Mouse (Mus musculus): ENCODE results near the gene Slit3.

Gene Slit3

DNA sequence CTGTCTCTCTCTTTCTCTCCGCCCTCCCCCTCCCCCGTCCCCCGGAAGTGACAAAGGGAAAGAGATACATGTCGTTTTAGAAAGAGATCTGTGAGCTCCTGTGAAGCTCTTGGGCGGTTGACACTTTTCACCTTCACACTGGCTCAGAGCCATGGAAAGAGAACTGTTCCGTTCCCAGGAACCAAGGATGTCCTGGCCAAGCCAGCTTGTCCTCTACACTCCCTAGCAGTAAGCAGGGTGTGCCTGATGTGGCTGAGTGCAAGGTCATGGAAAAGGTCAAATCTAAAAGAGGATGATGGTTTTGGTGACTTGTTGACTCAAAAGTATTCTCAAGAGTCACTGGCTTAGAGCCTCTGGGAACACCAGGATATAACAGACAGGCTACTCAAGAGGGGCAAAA, 219.7 kb downstream of the Slit3 start:
- no peaks in the 10 kb centered on the region; the same call in 1 of the 2 replicates for H3K4me1 ChIP-seq (replicated peaks; ENCODE audit: low read depth, low read length)
- H3K9me3 ChIP-seq (ENCODE audit: low read length): no peaks in the 10 kb centered on the region
- TF ChIP-seq POU5F1 (IDR thresholded peaks at IDR 0.05; ENCODE audit: borderline replicate concordance, low read length) (no peak), NANOG (IDR thresholded peaks at IDR 0.05; ENCODE audit: borderline replicate concordance, low read length) (no peak), CTCF (conservative IDR thresholded peaks at IDR 0.05; ENCODE audit: low read length) (no peak)
- no peak overlapping the region for H3K4me3 ChIP-seq (replicated peaks; ENCODE audit: low read length)
- no peaks in the 10 kb centered on the region for H3K36me3 ChIP-seq (ENCODE audit: insufficient read depth, low read length)
- H3K27me3 ChIP-seq (ENCODE audit: insufficient read depth, low read length): peaks cover 44% of the 10 kb centered on the region

DNA sequence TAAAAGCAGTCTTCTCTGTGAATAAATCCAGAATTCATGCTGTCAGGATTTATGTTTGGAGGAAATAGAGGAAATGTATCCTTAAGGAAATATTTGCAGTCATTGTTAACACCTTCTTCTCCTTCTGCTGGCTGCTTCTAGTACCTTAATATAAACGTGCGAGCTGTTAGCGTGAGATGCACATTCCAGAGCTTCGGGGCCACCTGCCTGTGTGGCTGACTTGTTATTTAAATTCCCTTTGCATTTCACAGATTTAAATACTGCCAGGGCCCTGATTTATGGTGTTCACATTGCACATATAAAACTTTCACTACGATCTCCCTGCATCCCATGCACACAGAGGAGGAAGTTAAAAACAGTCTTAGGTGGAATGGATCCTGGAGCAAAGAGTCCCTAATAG, 221.5 kb downstream of the Slit3 start:
- Histone ChIP-seq H3K4me1 (replicated peaks; ENCODE audit: low read depth, low read length) (no peaks in the 10 kb centered on the region; the same call in 1 of the 2 replicates), H3K36me3 (ENCODE audit: insufficient read depth, low read length) (no peaks in the 10 kb centered on the region), H3K4me3 (replicated peaks; ENCODE audit: low read length) (no peak overlapping the region), H3K27me3 (ENCODE audit: insufficient read depth, low read length) (peaks cover 49% of the 10 kb centered on the region), H3K9me3 (ENCODE audit: low read length) (no peaks in the 10 kb centered on the region)
- no peak for TF ChIP-seq POU5F1 (IDR thresholded peaks at IDR 0.05; ENCODE audit: borderline replicate concordance, low read length)
- TF ChIP-seq NANOG (IDR thresholded peaks at IDR 0.05; ENCODE audit: borderline replicate concordance, low read length): no peak
- TF ChIP-seq CTCF (conservative IDR thresholded peaks at IDR 0.05; ENCODE audit: low read length): no peak

DNA sequence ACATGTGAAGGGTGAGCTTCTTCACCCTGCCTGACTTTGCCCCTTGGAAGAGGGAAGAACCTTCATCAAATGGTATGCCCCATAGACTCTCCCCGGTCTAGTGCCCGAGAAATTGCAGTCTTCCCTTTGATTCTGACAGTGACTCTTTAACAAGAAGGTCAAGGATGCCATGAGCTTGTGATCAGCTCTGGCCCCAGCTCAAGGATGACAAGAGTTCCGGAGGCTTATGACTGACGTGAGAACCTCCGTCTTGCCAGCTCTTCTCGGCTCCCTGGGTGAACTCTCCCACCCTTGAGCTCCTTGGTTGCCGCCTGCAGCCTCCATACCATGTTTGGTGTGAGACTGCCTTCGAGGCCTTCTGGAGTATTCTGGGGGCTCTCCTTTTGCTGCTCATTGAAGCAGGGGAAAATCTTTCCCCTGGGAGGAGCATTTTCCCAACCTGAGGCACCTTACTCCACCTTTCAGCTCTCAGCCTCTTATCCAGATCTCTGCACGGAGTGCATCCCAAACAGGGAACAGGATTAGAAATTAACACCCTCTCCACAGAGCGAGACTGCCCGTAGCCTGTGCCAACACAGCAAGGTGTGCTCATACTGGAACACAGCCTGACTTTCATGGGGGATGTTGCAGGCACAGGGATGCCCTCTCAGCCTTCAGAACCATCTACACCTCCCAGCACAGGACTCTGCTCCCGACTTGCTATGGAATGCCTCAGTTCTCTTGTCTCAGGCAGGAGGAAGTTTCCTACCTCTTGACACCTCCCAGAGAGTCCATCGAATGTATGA, 224.9 kb downstream of the Slit3 start:
- H3K4me1 ChIP-seq (replicated peaks; ENCODE audit: low read depth, low read length): peaks cover 8% of the 10 kb centered on the region
- peaks cover 74% of the 10 kb centered on the region for H3K27me3 ChIP-seq (ENCODE audit: insufficient read depth, low read length)
- no peaks in the 10 kb centered on the region for H3K9me3 ChIP-seq (ENCODE audit: low read length)
- TF ChIP-seq CTCF (conservative IDR thresholded peaks at IDR 0.05; ENCODE audit: low read length): no peak
- no peak for TF ChIP-seq POU5F1 (IDR thresholded peaks at IDR 0.05; ENCODE audit: borderline replicate concordance, low read length)
- no peak for TF ChIP-seq NANOG (IDR thresholded peaks at IDR 0.05; ENCODE audit: borderline replicate concordance, low read length)
- H3K4me3 ChIP-seq (replicated peaks; ENCODE audit: low read length): no peak overlapping the region
- H3K36me3 ChIP-seq (ENCODE audit: insufficient read depth, low read length): no peaks in the 10 kb centered on the region

DNA sequence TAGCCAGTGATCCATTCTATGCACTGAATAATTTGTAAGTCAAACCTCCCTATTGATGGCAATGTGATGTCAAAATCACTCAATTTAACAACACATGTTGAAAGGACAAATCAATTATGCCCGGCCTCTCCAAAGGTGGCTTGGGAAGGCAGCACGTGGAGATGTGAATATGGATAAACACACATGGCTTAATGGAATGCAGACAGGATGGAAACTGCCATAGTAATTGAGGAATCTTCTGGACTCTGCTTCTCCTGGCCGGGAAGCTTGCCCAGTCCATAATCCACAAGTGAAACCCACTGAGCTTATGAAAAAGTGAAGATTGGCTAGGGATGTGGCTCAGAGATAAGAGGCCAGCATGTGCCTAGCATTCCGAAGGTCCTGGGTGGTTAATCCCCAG, 227.1 kb downstream of the Slit3 start:
- no peak overlapping the region for H3K4me3 ChIP-seq (replicated peaks; ENCODE audit: low read length)
- peaks cover 11% of the 10 kb centered on the region for H3K9me3 ChIP-seq (ENCODE audit: low read length)
- H3K36me3 ChIP-seq (ENCODE audit: insufficient read depth, low read length): no peaks in the 10 kb centered on the region
- peaks cover 21% of the 10 kb centered on the region for H3K4me1 ChIP-seq (replicated peaks; ENCODE audit: low read depth, low read length)
- peaks cover 65% of the 10 kb centered on the region for H3K27me3 ChIP-seq (ENCODE audit: insufficient read depth, low read length)
- no peak for TF ChIP-seq CTCF (conservative IDR thresholded peaks at IDR 0.05; ENCODE audit: low read length)

DNA sequence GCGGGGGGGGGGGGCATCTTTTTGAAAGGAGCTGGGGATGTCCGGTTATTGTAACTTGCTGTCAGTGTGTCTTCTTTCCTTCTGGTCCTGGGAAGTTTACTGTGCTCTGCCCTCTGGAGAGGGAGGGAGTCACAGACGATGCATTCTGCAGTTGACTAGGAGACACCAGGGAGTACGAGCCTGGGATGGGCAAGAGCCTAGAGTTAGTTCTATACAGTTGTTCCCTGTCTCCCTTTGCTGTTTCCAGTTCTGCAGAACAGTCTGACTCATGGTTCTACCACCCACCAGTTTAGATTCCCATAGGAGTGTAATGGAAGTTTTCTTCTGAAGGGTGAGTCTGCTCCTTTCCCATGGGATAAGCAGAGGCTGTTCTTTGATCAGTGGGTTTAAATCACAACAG, 229.9 kb downstream of the Slit3 start:
- H3K4me3 ChIP-seq (replicated peaks; ENCODE audit: low read length): no peak overlapping the region
- H3K36me3 ChIP-seq (ENCODE audit: insufficient read depth, low read length): no peaks in the 10 kb centered on the region
- H3K9me3 ChIP-seq (ENCODE audit: low read length): peaks cover 19% of the 10 kb centered on the region
- H3K27me3 ChIP-seq (ENCODE audit: insufficient read depth, low read length): peaks cover 52% of the 10 kb centered on the region
- TF ChIP-seq NANOG (IDR thresholded peaks at IDR 0.05; ENCODE audit: borderline replicate concordance, low read length) (no peak), CTCF (conservative IDR thresholded peaks at IDR 0.05; ENCODE audit: low read length) (no peak), POU5F1 (IDR thresholded peaks at IDR 0.05; ENCODE audit: borderline replicate concordance, low read length) (no peak)
- H3K4me1 ChIP-seq (replicated peaks; ENCODE audit: low read depth, low read length): peaks cover 21% of the 10 kb centered on the region

DNA sequence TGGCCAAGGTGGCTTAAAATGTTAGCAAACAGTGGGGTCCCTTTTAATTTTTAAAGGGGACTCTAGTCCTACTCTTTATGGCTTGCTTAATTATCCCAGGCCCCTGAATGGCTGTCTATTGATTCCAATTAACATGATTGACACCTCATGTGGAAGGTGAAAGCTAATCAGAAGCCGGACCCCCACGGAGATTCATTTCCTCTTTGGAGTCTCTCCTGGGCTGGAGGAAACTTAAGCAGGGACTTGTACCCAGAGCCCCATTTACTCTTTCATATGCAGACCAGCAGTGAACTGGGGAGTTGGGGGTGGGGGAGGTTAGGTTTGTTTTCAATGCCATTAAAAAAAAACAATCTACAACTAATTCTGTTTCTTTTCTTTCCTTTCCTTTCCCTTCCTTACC, 230.4 kb downstream of the Slit3 start:
- H3K36me3 ChIP-seq (ENCODE audit: insufficient read depth, low read length): no peaks in the 10 kb centered on the region
- peaks cover 19% of the 10 kb centered on the region for H3K9me3 ChIP-seq (ENCODE audit: low read length)
- H3K27me3 ChIP-seq (ENCODE audit: insufficient read depth, low read length): peaks cover 51% of the 10 kb centered on the region
- peaks cover 21% of the 10 kb centered on the region for H3K4me1 ChIP-seq (replicated peaks; ENCODE audit: low read depth, low read length)
- no peak for TF ChIP-seq NANOG (IDR thresholded peaks at IDR 0.05; ENCODE audit: borderline replicate concordance, low read length)
- no peak overlapping the region for H3K4me3 ChIP-seq (replicated peaks; ENCODE audit: low read length)

DNA sequence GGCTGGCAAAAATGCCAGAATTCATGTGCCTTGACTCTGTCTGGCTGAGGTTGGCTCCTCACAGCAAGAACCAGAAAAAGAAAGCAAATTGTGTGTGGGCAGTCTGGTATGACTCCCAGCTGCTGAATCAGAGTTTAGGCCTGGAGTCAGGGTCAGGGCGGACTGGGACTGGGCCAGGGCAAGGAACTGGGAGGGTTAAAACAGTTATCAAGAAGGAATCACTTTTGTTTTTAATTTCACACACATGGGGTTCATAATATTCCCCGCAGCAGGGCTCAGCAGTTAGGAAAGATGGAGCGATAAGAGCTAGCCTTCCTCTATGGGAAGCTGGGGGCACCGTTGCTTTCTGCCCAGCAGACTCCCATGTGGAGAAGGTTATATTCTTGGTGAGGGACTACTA, 234.8 kb downstream of the Slit3 start:
- H3K36me3 ChIP-seq (ENCODE audit: insufficient read depth, low read length): no peaks in the 10 kb centered on the region
- no peak overlapping the region for H3K4me3 ChIP-seq (replicated peaks; ENCODE audit: low read length)
- no peak for TF ChIP-seq CTCF (conservative IDR thresholded peaks at IDR 0.05; ENCODE audit: low read length)
- TF ChIP-seq POU5F1 (IDR thresholded peaks at IDR 0.05; ENCODE audit: borderline replicate concordance, low read length): no peak
- no peak for TF ChIP-seq NANOG (IDR thresholded peaks at IDR 0.05; ENCODE audit: borderline replicate concordance, low read length)
- peaks cover 19% of the 10 kb centered on the region for H3K9me3 ChIP-seq (ENCODE audit: low read length)
- H3K27me3 ChIP-seq (ENCODE audit: insufficient read depth, low read length): peaks cover 39% of the 10 kb centered on the region
- H3K4me1 ChIP-seq (replicated peaks; ENCODE audit: low read depth, low read length): peaks cover 13% of the 10 kb centered on the region

DNA sequence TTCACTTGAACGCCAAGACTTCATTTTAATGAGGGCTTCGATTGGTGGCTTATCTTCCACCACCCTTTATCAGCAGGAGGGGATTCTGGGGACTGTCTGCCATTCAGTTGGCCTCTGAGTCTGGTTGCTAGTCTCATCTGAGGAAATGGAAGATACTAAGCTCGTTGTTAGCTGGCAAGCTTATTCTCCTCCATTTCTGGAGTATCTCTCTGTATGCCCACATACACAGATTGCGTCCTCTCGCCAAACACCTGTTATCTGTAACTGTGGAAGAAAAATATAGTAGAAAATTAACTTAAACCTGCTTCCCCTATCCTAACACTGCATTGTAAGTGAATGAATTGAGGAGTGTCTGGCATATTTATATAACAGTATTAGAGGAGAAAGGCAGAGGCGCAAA, 240.0 kb downstream of the Slit3 start:
- Histone ChIP-seq H3K27me3 (ENCODE audit: insufficient read depth, low read length) (peaks cover 29% of the 10 kb centered on the region), H3K4me1 (replicated peaks; ENCODE audit: low read depth, low read length) (0 out of 2 replicates have a peak, but pooled peaks cover 3% of the 10 kb centered on the region), H3K9me3 (ENCODE audit: low read length) (no peaks in the 10 kb centered on the region), H3K4me3 (replicated peaks; ENCODE audit: low read length) (no peak overlapping the region), H3K36me3 (ENCODE audit: insufficient read depth, low read length) (no peaks in the 10 kb centered on the region)
- TF ChIP-seq POU5F1 (IDR thresholded peaks at IDR 0.05; ENCODE audit: borderline replicate concordance, low read length) (no peak), NANOG (IDR thresholded peaks at IDR 0.05; ENCODE audit: borderline replicate concordance, low read length) (no peak), CTCF (conservative IDR thresholded peaks at IDR 0.05; ENCODE audit: low read length) (no peak)

DNA sequence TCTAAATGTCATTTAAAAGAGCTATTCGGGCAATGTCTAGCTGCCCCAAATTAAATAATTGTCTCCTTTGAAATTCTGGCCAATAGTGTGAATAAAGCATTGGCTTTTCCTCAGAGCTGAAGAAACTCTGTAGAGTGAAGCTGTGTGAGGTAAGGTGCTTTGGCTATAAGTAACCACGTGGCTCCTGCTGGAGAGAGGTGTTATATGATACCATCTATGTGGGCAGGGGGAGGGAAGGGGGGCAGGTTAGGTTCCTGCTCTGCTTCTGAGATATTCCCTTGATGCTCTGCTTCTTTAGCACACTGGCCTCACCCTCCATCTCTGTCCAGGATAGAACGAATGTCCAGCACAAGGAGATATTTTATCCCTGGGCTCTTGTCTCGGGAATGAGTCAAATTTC, 242.0 kb downstream of the Slit3 start:
- TF ChIP-seq POU5F1 (IDR thresholded peaks at IDR 0.05; ENCODE audit: borderline replicate concordance, low read length) (no peak), NANOG (IDR thresholded peaks at IDR 0.05; ENCODE audit: borderline replicate concordance, low read length) (no peak), CTCF (conservative IDR thresholded peaks at IDR 0.05; ENCODE audit: low read length) (no peak)

More for the DNA sequence above, 242.0 kb downstream of the Slit3 start:
- Histone ChIP-seq H3K4me3 (replicated peaks; ENCODE audit: low read length) (no peak overlapping the region), H3K4me1 (replicated peaks; ENCODE audit: low read depth, low read length) (peaks cover 9% of the 10 kb centered on the region; the same call in 1 of the 2 replicates), H3K36me3 (ENCODE audit: insufficient read depth, low read length) (no peaks in the 10 kb centered on the region), H3K9me3 (ENCODE audit: low read length) (no peaks in the 10 kb centered on the region), H3K27me3 (ENCODE audit: insufficient read depth, low read length) (peaks cover 20% of the 10 kb centered on the region)

Measured in E14TG2a.4 (cell line).